Mouse (Mus musculus) forebrain, embryonic 15.5 days (tissue): ENCODE measurements around the gene Ms4a4d. TPM values are rescaled to one million over a fixed set of nuclear protein-coding genes. Genes with fewer than 3 reads are reported as not detected.
"Not testable (repeated sequence)": the region's sequence is repeated elsewhere in the genome, so short reads cannot be mapped to it uniquely, and the experiment has no call there.

Source experiments
- ATAC-seq: fragments of 200-750 bp; cut with Nextera tagmentation; replicated peaks from 2 replicates; pipeline ENCODE4 v1.8.0; 2017; ENCODE audit warnings: mild to moderate bottlenecking, moderate TSS enrichment, moderate library complexity
- H3K27ac ChIP-seq: fragments of 300-500 bp; sonication (generic); replicated peaks from 2 replicates; pipeline ENCODE4 v1.5.1; 2015; ENCODE audit warnings: mild to moderate bottlenecking, inconsistent platforms
- H3K27me3 ChIP-seq: fragments of 300-500 bp; sonication (generic); 2 replicates; pipeline ENCODE4 v1.6.1; 2015; ENCODE audit warnings: inconsistent platforms
- H3K36me3 ChIP-seq: fragments of 300-500 bp; sonication (generic); 2 replicates; pipeline ENCODE4 v1.6.1; 2015; ENCODE audit warnings: mild to moderate bottlenecking, inconsistent platforms
- H3K4me1 ChIP-seq: fragments of 300-500 bp; sonication (generic); 2 replicates; pipeline ENCODE4 v1.6.1; 2015; ENCODE audit warnings: inconsistent platforms
- H3K4me2 ChIP-seq: fragments of 300-500 bp; sonication (generic); replicated peaks from 2 replicates; pipeline ENCODE4 v1.6.1; 2015; ENCODE audit warnings: mild to moderate bottlenecking, inconsistent platforms
- H3K4me3 ChIP-seq: fragments of 300-500 bp; sonication (generic); 2 replicates; pipeline ENCODE4 v1.5.1; 2015; ENCODE audit warnings: mild to moderate bottlenecking, inconsistent platforms
- H3K9ac ChIP-seq: fragments of 300-500 bp; sonication (generic); replicated peaks from 2 replicates; pipeline ENCODE4 v1.6.1; 2015; ENCODE audit warnings: mild to moderate bottlenecking, inconsistent platforms
- H3K9me3 ChIP-seq: fragments of 300-500 bp; sonication (generic); 2 replicates; pipeline ENCODE4 v1.6.1; 2016; ENCODE audit warnings: inconsistent platforms
- WGBS: fragments of 180-500 bp; shearing (Covaris S2); methylation state at CpG from one replicate; pipeline ENCODE4 v1.1.7; 2015; ENCODE audit warnings: mixed read lengths; 5-methylcytosine and 5-hydroxymethylcytosine counted together
- polyA plus RNA-seq: library from polyadenylated mRNA; unstranded; fragments of >200 nt; fragmentation: Nextera tagmentation; extraction: Ambion mirVana; gene quantifications from 2 replicates; pipeline ENCODE4 v1.2.1, GENCODE M21; 2015

Ms4a4d gene
- polyA plus RNA-seq: not detected in 2 replicates

- H3K27ac ChIP-seq: no peak within 1 kb of the TSS
- no peaks in the 10 kb centered on the region for H3K4me1 ChIP-seq
- H3K4me2 ChIP-seq: no peak within 1 kb of the TSS
- H3K27me3 ChIP-seq: no peaks in the 10 kb centered on the region
- 14% methylated on average over 7 of the region's 7 CpGs for WGBS
- ATAC-seq: no peak
- no peaks in the 10 kb centered on the region for H3K36me3 ChIP-seq
- H3K9ac ChIP-seq: no peak within 1 kb of the TSS
- no peak within 1 kb of the TSS for H3K4me3 ChIP-seq
- H3K9me3 ChIP-seq: no peaks in the 10 kb centered on the region
Observed at GRCm38 (mm10) chr19:11536593-11536992, at the start of gene Ms4a4d. Gene Ms4a4d, plus strand, starts transcription at chr19:11536801.

- ATAC-seq: no peak
- H3K36me3 ChIP-seq: no peaks in the 10 kb centered on the region
- no peaks in the 10 kb centered on the region for H3K9me3 ChIP-seq
- no peak overlapping the region for H3K4me2 ChIP-seq
- no peaks in the 10 kb centered on the region for H3K27me3 ChIP-seq
- H3K4me3 ChIP-seq: no peak overlapping the region
- no peak overlapping the region for H3K9ac ChIP-seq
- H3K4me1 ChIP-seq: no peaks in the 10 kb centered on the region
- no peak overlapping the region for H3K27ac ChIP-seq
- 73% methylated on average over 4 of the region's 4 CpGs for WGBS
Observed at GRCm38 (mm10) chr19:11491406-11492189, 45.0 kb upstream of the Ms4a4d start.

- H3K4me3 ChIP-seq: no peak overlapping the region
- no peaks in the 10 kb centered on the region for H3K9me3 ChIP-seq
- ATAC-seq: no peak
- H3K36me3 ChIP-seq: no peaks in the 10 kb centered on the region
- WGBS: 71% methylated on average over 1 of the region's 1 CpGs
- no peak overlapping the region for H3K9ac ChIP-seq
- H3K4me2 ChIP-seq: no peak overlapping the region
- H3K27me3 ChIP-seq: no peaks in the 10 kb centered on the region
- no peak overlapping the region for H3K27ac ChIP-seq
- H3K4me1 ChIP-seq: no peaks in the 10 kb centered on the region
Observed at GRCm38 (mm10) chr19:11492671-11493070, 43.9 kb upstream of the Ms4a4d start.

GRCm38 (mm10) chr19:11494519-11494918 is 42.1 kb upstream of the Ms4a4d start:
- no peak overlapping the region for H3K9ac ChIP-seq
- no peak for ATAC-seq
- no peaks in the 10 kb centered on the region for H3K9me3 ChIP-seq
- H3K27me3 ChIP-seq: no peaks in the 10 kb centered on the region
- no peaks in the 10 kb centered on the region for H3K4me1 ChIP-seq
- no peak overlapping the region for H3K4me2 ChIP-seq
- H3K36me3 ChIP-seq: no peaks in the 10 kb centered on the region
- H3K27ac ChIP-seq: no peak overlapping the region
- H3K4me3 ChIP-seq: no peak overlapping the region
- WGBS: 92% methylated on average over 3 of the region's 3 CpGs

- H3K9me3 ChIP-seq: no peaks in the 10 kb centered on the region
- H3K27ac ChIP-seq: no peak overlapping the region
- no peak for ATAC-seq
- no peaks in the 10 kb centered on the region for H3K27me3 ChIP-seq
- H3K36me3 ChIP-seq: no peaks in the 10 kb centered on the region
- WGBS: 84% methylated on average over 6 of the region's 6 CpGs
- no peak overlapping the region for H3K4me2 ChIP-seq
- H3K4me1 ChIP-seq: no peaks in the 10 kb centered on the region
- no peak overlapping the region for H3K9ac ChIP-seq
- H3K4me3 ChIP-seq: no peak overlapping the region
Observed at GRCm38 (mm10) chr19:11496361-11496760, 40.2 kb upstream of the Ms4a4d start.

- not testable (repeated sequence) for H3K9me3 ChIP-seq, H3K4me3 ChIP-seq, H3K27ac ChIP-seq, H3K36me3 ChIP-seq, H3K4me2 ChIP-seq, H3K4me1 ChIP-seq, H3K27me3 ChIP-seq, H3K9ac ChIP-seq, ATAC-seq
- WGBS: 80% methylated on average over 1 of the region's 1 CpGs
Observed at GRCm38 (mm10) chr19:11497300-11497699, 39.3 kb upstream of the Ms4a4d start.

GRCm38 (mm10) chr19:11500796-11501195 is 35.8 kb upstream of the Ms4a4d start:
- ATAC-seq: no peak
- H3K9ac ChIP-seq: no peak overlapping the region
- H3K4me1 ChIP-seq: no peaks in the 10 kb centered on the region
- no peaks in the 10 kb centered on the region for H3K9me3 ChIP-seq
- H3K4me3 ChIP-seq: no peak overlapping the region
- no peaks in the 10 kb centered on the region for H3K36me3 ChIP-seq
- H3K27ac ChIP-seq: no peak overlapping the region
- WGBS: 98% methylated on average over 1 of the region's 1 CpGs
- H3K27me3 ChIP-seq: no peaks in the 10 kb centered on the region
- H3K4me2 ChIP-seq: no peak overlapping the region

- no peak overlapping the region for H3K4me3 ChIP-seq
- no peak for ATAC-seq
- H3K27ac ChIP-seq: no peak overlapping the region
- no peak overlapping the region for H3K4me2 ChIP-seq
- no peak overlapping the region for H3K9ac ChIP-seq
- WGBS: 87% methylated on average over 4 of the region's 4 CpGs
- H3K27me3 ChIP-seq: no peaks in the 10 kb centered on the region
- H3K4me1 ChIP-seq: no peaks in the 10 kb centered on the region
- no peaks in the 10 kb centered on the region for H3K9me3 ChIP-seq
- no peaks in the 10 kb centered on the region for H3K36me3 ChIP-seq
Observed at GRCm38 (mm10) chr19:11501326-11501725, 35.3 kb upstream of the Ms4a4d start.

GRCm38 (mm10) chr19:11504857-11505256 is 31.7 kb upstream of the Ms4a4d start:
- H3K4me3 ChIP-seq: no peak overlapping the region
- WGBS: 84% methylated on average over 1 of the region's 1 CpGs

GRCm38 (mm10) chr19:11513458-11513857 is 23.1 kb upstream of the Ms4a4d start:
- Histone ChIP-seq H3K4me1 (no peaks in the 10 kb centered on the region), H3K36me3 (no peaks in the 10 kb centered on the region), H3K4me3 (no peak overlapping the region), H3K9ac (no peak overlapping the region), H3K27me3 (no peaks in the 10 kb centered on the region), H3K27ac (no peak overlapping the region), H3K4me2 (no peak overlapping the region), H3K9me3 (no peaks in the 10 kb centered on the region)
- WGBS: 76% methylated on average over 1 of the region's 1 CpGs
- ATAC-seq: no peak

More at GRCm38 (mm10) chr19:11504857-11505256, 31.7 kb upstream of the Ms4a4d start:
- Histone ChIP-seq H3K4me2 (no peak overlapping the region), H3K4me1 (no peaks in the 10 kb centered on the region), H3K9me3 (no peaks in the 10 kb centered on the region), H3K36me3 (no peaks in the 10 kb centered on the region), H3K27ac (no peak overlapping the region), H3K27me3 (no peaks in the 10 kb centered on the region), H3K9ac (no peak overlapping the region)
- no peak for ATAC-seq

GRCm38 (mm10) chr19:11516246-11516645 is 20.4 kb upstream of the Ms4a4d start, which contains the start of gene Ms4a6b:
Gene Ms4a6b, plus strand, starts transcription at chr19:11516512.
- no peak within 1 kb of the TSS for H3K4me2 ChIP-seq
- H3K4me1 ChIP-seq: no peaks in the 10 kb centered on the region
- H3K36me3 ChIP-seq: no peaks in the 10 kb centered on the region
- H3K4me3 ChIP-seq: no peak within 1 kb of the TSS
- no peaks in the 10 kb centered on the region for H3K27me3 ChIP-seq
- no peak for ATAC-seq
- H3K9me3 ChIP-seq: no peaks in the 10 kb centered on the region
- H3K27ac ChIP-seq: no peak within 1 kb of the TSS
- H3K9ac ChIP-seq: no peak within 1 kb of the TSS

GRCm38 (mm10) chr19:11516845-11517244 is 19.8 kb upstream of the Ms4a4d start:
- H3K9ac ChIP-seq: no peak overlapping the region
- H3K4me1 ChIP-seq: no peaks in the 10 kb centered on the region
- no peak overlapping the region for H3K4me3 ChIP-seq
- no peaks in the 10 kb centered on the region for H3K36me3 ChIP-seq
- H3K27ac ChIP-seq: no peak overlapping the region
- H3K9me3 ChIP-seq: no peaks in the 10 kb centered on the region
- WGBS: 79% methylated on average over 4 of the region's 4 CpGs
- no peak for ATAC-seq
- H3K4me2 ChIP-seq: no peak overlapping the region
- no peaks in the 10 kb centered on the region for H3K27me3 ChIP-seq

- H3K27me3 ChIP-seq, H3K27ac ChIP-seq, H3K36me3 ChIP-seq, H3K4me2 ChIP-seq, ATAC-seq, H3K4me1 ChIP-seq, H3K9ac ChIP-seq, H3K9me3 ChIP-seq, H3K4me3 ChIP-seq: not testable (repeated sequence)
- 61% methylated on average over 1 of the region's 1 CpGs for WGBS
Observed at GRCm38 (mm10) chr19:11517373-11517772, 19.2 kb upstream of the Ms4a4d start.
